Mouse (Mus musculus) left cerebral cortex, postnatal 10 days (tissue): ENCODE data around the gene Ddost. TPM values are rescaled to one million over a fixed set of nuclear protein-coding genes. Genes with fewer than 3 reads are reported as not detected.
A peak's percentile ranks its signal among the peaks of the same experiment; 100 is the strongest.

Experiments used
- DNase-seq, 2 experiments: peaks; one replicate each; pipeline ENCODE4 v3.0.0; 2021 to 2022; ENCODE audit warnings: low spot score in 2 of 2, mixed read lengths in 1 of 2; ENCODE audit errors: extremely low spot score in 1 of 2
- intact Hi-C: fragments of 180-260 bp; cut with DNase I; formaldehyde crosslinking; loops from one replicate; pipeline ENCODE4 v1.15.1; 2025
- microRNA-seq: library from miRNA; unstranded; fragments of <30 nt; microRNA quantifications from one replicate; pipeline ENCODE4 v1.2.0, GENCODE M21; 2022
- total RNA-seq, 2 experiments: library from RNA; stranded (reverse); gene quantifications; 2 replicates each; pipeline ENCODE4 v1.2.3; 2021

Ddost gene
- total RNA-seq, 2 experiments from 2014 or later = 112 to 114 TPM

GRCm38 (mm10) chr4:138353438-138354171 is 49.1 kb downstream of the Ddost start:
- no peak for DNase-seq

GRCm38 (mm10) chr4:138355496-138355895 is 51.0 kb downstream of the Ddost start:
- no peak for DNase-seq
- intact Hi-C loops = no loop called here

More at GRCm38 (mm10) chr4:138353438-138354171, 49.1 kb downstream of the Ddost start:
- intact Hi-C loops = no loop called here

- intact Hi-C loops = no loop called here
- DNase-seq = no peak
Measured at GRCm38 (mm10) chr4:138356141-138356540, 51.6 kb downstream of the Ddost start.

GRCm38 (mm10) chr4:138356551-138356950 is 52.0 kb downstream of the Ddost start:
- intact Hi-C loops = no loop called here
- no peak for DNase-seq

- no peak for DNase-seq
- intact Hi-C loops = no loop called here
Measured at GRCm38 (mm10) chr4:138358176-138358575, 53.6 kb downstream of the Ddost start.

GRCm38 (mm10) chr4:138361370-138361821 is 56.9 kb downstream of the Ddost start:
- intact Hi-C loops = no loop called here
- DNase-seq = no peak

Small RNAs within 50 kb of the gene (microRNA-seq; reads per million reads assigned to microRNA genes)
- gene Gm27646 (1.1 reads per million), gene Mir7019 (17.2 reads per million, percentile 37 among the genes with 10 or more reads in this experiment)

Other genes starting within 250 kb of the Ddost start
- gene Hp1bp3, start 88.4 kb upstream of the Ddost start, total RNA-seq = 100 to 1,000 TPM; 153 to 154 TPM
- 10 to 100 TPM; 21.1 to 22.0 TPM for gene Sh2d5, start 54.3 kb upstream of the Ddost start, total RNA-seq
- 10 to 100 TPM; 15.1 to 15.4 TPM for gene Kif17, start 54.3 kb upstream of the Ddost start, total RNA-seq
- 100 to 1,000 TPM; 148 to 152 TPM for gene Pink1, start 21.6 kb downstream of the Ddost start, total RNA-seq
- 1 to 10 TPM; 2.0 to 3.4 TPM for gene Cda, start 63.3 kb downstream of the Ddost start, total RNA-seq
- gene Fam43b, start 91.8 kb downstream of the Ddost start, total RNA-seq = 10 to 100 TPM; 33.5 to 39.5 TPM
- gene Mul1, start 129.9 kb downstream of the Ddost start, total RNA-seq = 10 to 100 TPM; 41.9 to 46.8 TPM
- gene Camk2n1, start 149.6 kb downstream of the Ddost start, total RNA-seq = 100 to 1,000 TPM; 377 to 385 TPM